Mouse (Mus musculus) neural tube, embryonic 14.5 days (tissue): Measurements from ENCODE around the gene Lzts2. TPM values are rescaled to one million over a fixed set of nuclear protein-coding genes. Genes with fewer than 3 reads are reported as not detected.

ENCODE experiments used
- ATAC-seq: fragments of 200-750 bp; cut with Nextera tagmentation; 2 replicates; pipeline ENCODE4 v1.8.0; 2017; ENCODE audit warnings: low read depth, mild to moderate bottlenecking, moderate TSS enrichment, moderate library complexity
- H3K27ac ChIP-seq: fragments of 300-500 bp; sonication (generic); 2 replicates; pipeline ENCODE4 v1.5.1; 2014; ENCODE audit warnings: low read depth, mild to moderate bottlenecking, control low read depth, low read length, moderate library complexity, mixed read lengths
- H3K27me3 ChIP-seq: fragments of 300-500 bp; sonication (generic); 2 replicates; pipeline ENCODE4 v1.6.1; 2014; ENCODE audit warnings: low read length; ENCODE audit not compliant: control insufficient read depth, insufficient read depth
- H3K36me3 ChIP-seq: fragments of 300-500 bp; sonication (generic); 2 replicates; pipeline ENCODE4 v1.6.1; 2014; ENCODE audit warnings: low read length, mixed read lengths; ENCODE audit not compliant: control insufficient read depth, insufficient read depth
- H3K4me1 ChIP-seq: fragments of 300-500 bp; sonication (generic); 2 replicates; pipeline ENCODE4 v1.6.1; 2014; ENCODE audit warnings: low read length; ENCODE audit not compliant: control insufficient read depth, insufficient read depth
- H3K4me2 ChIP-seq: fragments of 300-500 bp; sonication (generic); 2 replicates; pipeline ENCODE4 v1.6.1; 2014; ENCODE audit warnings: mild to moderate bottlenecking, low read depth, low read length, control low read depth
- H3K4me3 ChIP-seq: fragments of 300-500 bp; sonication (generic); 2 replicates; pipeline ENCODE4 v1.5.1; 2014; ENCODE audit warnings: low read depth, low read length, control low read depth, mixed read lengths
- H3K9ac ChIP-seq: fragments of 300-500 bp; sonication (generic); replicated peaks from 2 replicates; pipeline ENCODE4 v1.6.1; 2014; ENCODE audit warnings: low read depth, mild to moderate bottlenecking, control low read depth, low read length, mixed read lengths
- H3K9me3 ChIP-seq: fragments of 300-500 bp; sonication (generic); 2 replicates; pipeline ENCODE4 v1.6.1; 2016; ENCODE audit warnings: low read length; ENCODE audit not compliant: control insufficient read depth
- WGBS: fragments of 180-500 bp; shearing (Covaris S2); extraction: QIAGEN DNeasy Blood & Tissue Kit; methylation state at CpG from one replicate; pipeline ENCODE4 v1.1.7; 2014; 5-methylcytosine and 5-hydroxymethylcytosine counted together
- polyA plus RNA-seq: library from polyadenylated mRNA; unstranded; fragments of >200 nt; fragmentation: Nextera tagmentation; extraction: Ambion mirVana; gene quantifications from 2 replicates; pipeline ENCODE4 v1.2.1, GENCODE M21; 2014

Lzts2 gene
- polyA plus RNA-seq, 1 experiment from 2014 or later: 16.1 TPM

GRCm38 (mm10) chr19:45075323-45076035 lies 61.3 kb downstream of the Lzts2 start:
- no peak overlapping the region; the same call in 1 of the 2 replicates for H3K27ac ChIP-seq
- ATAC-seq: peak; percentile 26
- H3K36me3 ChIP-seq: no peaks in the 10 kb centered on the region
- peak overlapping the region; percentile 80 for H3K9ac ChIP-seq
- H3K27me3 ChIP-seq: peaks cover 40% of the 10 kb centered on the region
- under 1% methylated on average over 32 of the region's 32 CpGs for WGBS
- H3K4me1 ChIP-seq: peaks cover 16% of the 10 kb centered on the region
- H3K4me3 ChIP-seq: peak overlapping the region; percentile 65
- no peaks in the 10 kb centered on the region for H3K9me3 ChIP-seq
- peak overlapping the region; percentile 99 for H3K4me2 ChIP-seq

- H3K9me3 ChIP-seq: no peaks in the 10 kb centered on the region
- H3K36me3 ChIP-seq: no peaks in the 10 kb centered on the region
- peak overlapping the region; percentile 26 for H3K4me3 ChIP-seq
- 4% methylated on average over 17 of the region's 17 CpGs for WGBS
- H3K4me1 ChIP-seq: peaks cover 20% of the 10 kb centered on the region
- no peak overlapping the region; the same call in 1 of the 2 replicates for H3K9ac ChIP-seq
- H3K27ac ChIP-seq: no peak overlapping the region
- H3K4me2 ChIP-seq: peak overlapping the region; percentile 99
- no peak for ATAC-seq
- H3K27me3 ChIP-seq: peaks cover 43% of the 10 kb centered on the region
These were observed 61.9 kb downstream of the Lzts2 start for GRCm38 (mm10) chr19:45076036-45076575.

Other genes starting within 250 kb of the Lzts2 start
- gene Slf2, start 83.3 kb upstream of the Lzts2 start, polyA plus RNA-seq: 41.5 and 46.3 TPM in 2 replicates
- gene Sema4g, start 25.3 kb upstream of the Lzts2 start, polyA plus RNA-seq: 24.5 and 27.8 TPM in 2 replicates
- 10.2 and 12.8 TPM in 2 replicates for gene Twnk, start 8.8 kb upstream of the Lzts2 start, polyA plus RNA-seq
- 82.0 and 88.0 TPM in 2 replicates for gene Mrpl43, start 8.0 kb upstream of the Lzts2 start, polyA plus RNA-seq
- 2.3 and 2.5 TPM in 2 replicates for gene Pdzd7, start 31.3 kb downstream of the Lzts2 start, polyA plus RNA-seq
- 73.7 and 79.6 TPM in 2 replicates for gene Sfxn3, start 33.1 kb downstream of the Lzts2 start, polyA plus RNA-seq
- gene Kazald1, start 60.8 kb downstream of the Lzts2 start, polyA plus RNA-seq: 1.2 and 2.1 TPM in 2 replicates
- 0.35 TPM in 1 of 2 replicates, not detected in the other for gene Tlx1, start 136.3 kb downstream of the Lzts2 start, polyA plus RNA-seq
- 23.0 and 24.3 TPM in 2 replicates for gene Lbx1, start 221.4 kb downstream of the Lzts2 start, polyA plus RNA-seq